Mouse (Mus musculus) heart, embryonic 12.5 days (tissue): ENCODE data around the gene Hrc. TPM values are rescaled to one million over a fixed set of nuclear protein-coding genes. Genes with fewer than 3 reads are reported as not detected.

Experiments used
- ATAC-seq: fragments of 200-750 bp; cut with Nextera tagmentation; 2 replicates; pipeline ENCODE4 v1.8.0; 2017; ENCODE audit warnings: moderate TSS enrichment, moderate library complexity; ENCODE audit not compliant: insufficient number of reproducible peaks, low FRiP score
- H3K27ac ChIP-seq: fragments of 300-500 bp; sonication (generic); 2 replicates; pipeline ENCODE4 v1.5.1; 2016; ENCODE audit warnings: mild to moderate bottlenecking, moderate library complexity; ENCODE audit not compliant: poor library complexity, severe bottlenecking
- H3K27me3 ChIP-seq: fragments of 300-500 bp; sonication (generic); replicated peaks from 2 replicates; pipeline ENCODE4 v1.6.1; 2016; ENCODE audit warnings: mild to moderate bottlenecking, moderate library complexity
- H3K36me3 ChIP-seq: fragments of 300-500 bp; sonication (generic); 2 replicates; pipeline ENCODE4 v1.6.1; 2016; ENCODE audit warnings: mild to moderate bottlenecking, moderate library complexity
- H3K4me1 ChIP-seq: fragments of 300-500 bp; sonication (generic); replicated peaks from 2 replicates; pipeline ENCODE4 v1.6.1; 2016; ENCODE audit warnings: mild to moderate bottlenecking
- H3K4me2 ChIP-seq: fragments of 300-500 bp; sonication (generic); 2 replicates; pipeline ENCODE4 v1.6.1; 2016; ENCODE audit warnings: mild to moderate bottlenecking, moderate library complexity
- H3K4me3 ChIP-seq: fragments of 300-500 bp; sonication (generic); 2 replicates; pipeline ENCODE4 v1.5.1; 2016; ENCODE audit warnings: mild to moderate bottlenecking
- H3K9ac ChIP-seq: fragments of 300-500 bp; sonication (generic); 2 replicates; pipeline ENCODE4 v1.6.1; 2016; ENCODE audit warnings: mild to moderate bottlenecking, moderate library complexity
- H3K9me3 ChIP-seq: fragments of 300-500 bp; sonication (generic); replicated peaks from 2 replicates; pipeline ENCODE4 v1.6.1; 2016; ENCODE audit warnings: mild to moderate bottlenecking, moderate library complexity
- WGBS: fragments of 180-500 bp; shearing (Covaris S2); methylation state at CpG from one replicate; pipeline ENCODE4 v1.1.7; 2016; 5-methylcytosine and 5-hydroxymethylcytosine counted together
- polyA plus RNA-seq: library from polyadenylated mRNA; unstranded; fragments of >200 nt; fragmentation: Nextera tagmentation; extraction: Ambion mirVana; gene quantifications from 2 replicates; pipeline ENCODE4 v1.2.1, GENCODE M21; 2016

Gene Hrc
- polyA plus RNA-seq, 1 experiment from 2014 or later, result 25.5 TPM

GRCm38 (mm10) chr7:45365742-45366651 is 30.9 kb downstream of the Hrc start:
- 3% methylated on average over 35 of the region's 35 CpGs for WGBS
- Histone ChIP-seq H3K27ac (no peak overlapping the region), H3K9me3 (no peaks in the 10 kb centered on the region), H3K36me3 (no peaks in the 10 kb centered on the region), H3K27me3 (peaks cover 79% of the 10 kb centered on the region), H3K9ac (peak overlapping the region; percentile 74), H3K4me3 (peak overlapping the region; percentile 66), H3K4me2 (peak overlapping the region; percentile 99), H3K4me1 (peaks cover 36% of the 10 kb centered on the region)
- no peak for ATAC-seq

GRCm38 (mm10) chr7:45366652-45367019 is 31.5 kb downstream of the Hrc start, which contains the start of gene Ppfia3:
Ppfia3 (minus strand) TSS chr7:45367019.
- ATAC-seq, result 0 out of 2 replicates have a peak, but pooled peaks have one; percentile 5
- under 1% methylated on average over 25 of the region's 26 CpGs for WGBS
- H3K4me1 ChIP-seq, result peaks cover 38% of the 10 kb centered on the region

GRCm38 (mm10) chr7:45367020-45367880 is 32.2 kb downstream of the Hrc start:
- Histone ChIP-seq H3K27me3 (peaks cover 67% of the 10 kb centered on the region), H3K36me3 (0 out of 2 replicates have a peak, but pooled peaks cover 3% of the 10 kb centered on the region), H3K27ac (no peak overlapping the region), H3K9ac (peak overlapping the region; percentile 77), H3K4me2 (peak overlapping the region; percentile 99), H3K9me3 (no peaks in the 10 kb centered on the region), H3K4me1 (peaks cover 35% of the 10 kb centered on the region), H3K4me3 (peak overlapping the region; percentile 66)
- peak; percentile 91 for ATAC-seq
- WGBS, result under 1% methylated on average over 70 of the region's 70 CpGs

More at GRCm38 (mm10) chr7:45366652-45367019, 31.5 kb downstream of the Hrc start, which contains the start of gene Ppfia3:
- peak within 1 kb of the TSS; percentile 99 for H3K4me2 ChIP-seq
- H3K27ac ChIP-seq, result no peak within 1 kb of the TSS
- H3K4me3 ChIP-seq, result peak within 1 kb of the TSS; percentile 66
- no peaks in the 10 kb centered on the region for H3K36me3 ChIP-seq
- no peaks in the 10 kb centered on the region for H3K9me3 ChIP-seq
- peaks cover 73% of the 10 kb centered on the region for H3K27me3 ChIP-seq
- peak within 1 kb of the TSS; percentile 77 for H3K9ac ChIP-seq

- no peaks in the 10 kb centered on the region for H3K9me3 ChIP-seq
- peaks cover 8% of the 10 kb centered on the region; the same call in 1 of the 2 replicates for H3K36me3 ChIP-seq
- peak overlapping the region; percentile 77 for H3K9ac ChIP-seq
- 74% methylated on average over 15 of the region's 15 CpGs for WGBS
- H3K4me2 ChIP-seq, result peak overlapping the region; percentile 99
- H3K27ac ChIP-seq, result no peak overlapping the region
- peaks cover 35% of the 10 kb centered on the region for H3K4me1 ChIP-seq
- no peak for ATAC-seq
- peaks cover 57% of the 10 kb centered on the region for H3K27me3 ChIP-seq
- H3K4me3 ChIP-seq, result no peak overlapping the region; the same call in 1 of the 2 replicates
These were observed 33.1 kb downstream of the Hrc start for GRCm38 (mm10) chr7:45368178-45368577.

- WGBS, result 67% methylated on average over 16 of the region's 16 CpGs
- no peak for ATAC-seq
- Histone ChIP-seq H3K9ac (peak overlapping the region; percentile 65; the same call in 1 of the 2 replicates), H3K4me2 (peak overlapping the region; percentile 90; the same call in 1 of the 2 replicates), H3K4me1 (peaks cover 35% of the 10 kb centered on the region), H3K27ac (no peak overlapping the region), H3K9me3 (no peaks in the 10 kb centered on the region), H3K4me3 (no peak overlapping the region; the same call in 1 of the 2 replicates), H3K36me3 (peaks cover 17% of the 10 kb centered on the region; the same call in 1 of the 2 replicates), H3K27me3 (peaks cover 47% of the 10 kb centered on the region)
These were observed 34.1 kb downstream of the Hrc start for GRCm38 (mm10) chr7:45369022-45369745.

- Histone ChIP-seq H3K27ac (no peak overlapping the region), H3K9ac (peak overlapping the region; percentile 65), H3K27me3 (peaks cover 39% of the 10 kb centered on the region), H3K4me3 (peak overlapping the region; percentile 53), H3K4me2 (peak overlapping the region; percentile 90), H3K9me3 (no peaks in the 10 kb centered on the region), H3K4me1 (peaks cover 35% of the 10 kb centered on the region), H3K36me3 (peaks cover 22% of the 10 kb centered on the region)
- WGBS, result 7% methylated on average over 51 of the region's 52 CpGs
- no peak; the same call in 1 of the 2 replicates for ATAC-seq
These were observed 34.9 kb downstream of the Hrc start for GRCm38 (mm10) chr7:45369836-45370474.

- Histone ChIP-seq H3K9me3 (no peaks in the 10 kb centered on the region), H3K27me3 (peaks cover 32% of the 10 kb centered on the region), H3K4me1 (peaks cover 34% of the 10 kb centered on the region), H3K9ac (peak within 1 kb of the TSS; percentile 65), H3K4me2 (peak within 1 kb of the TSS; percentile 90), H3K36me3 (peaks cover 28% of the 10 kb centered on the region), H3K27ac (no peak within 1 kb of the TSS), H3K4me3 (peak within 1 kb of the TSS; percentile 53)
- 9% methylated on average over 28 of the region's 28 CpGs for WGBS
- ATAC-seq, result peak; percentile 70
These were observed 35.6 kb downstream of the Hrc start, which contains the start of gene Lin7b for GRCm38 (mm10) chr7:45370475-45371311. Lin7b (minus strand) TSS chr7:45370583.

GRCm38 (mm10) chr7:45372371-45372770 is 37.3 kb downstream of the Hrc start:
- 70% methylated on average over 5 of the region's 5 CpGs for WGBS
- Histone ChIP-seq H3K27me3 (peaks cover 22% of the 10 kb centered on the region), H3K9me3 (no peaks in the 10 kb centered on the region), H3K4me3 (no peak overlapping the region), H3K9ac (no peak overlapping the region), H3K4me1 (peaks cover 23% of the 10 kb centered on the region), H3K27ac (no peak overlapping the region), H3K4me2 (no peak overlapping the region), H3K36me3 (peaks cover 45% of the 10 kb centered on the region)
- no peak for ATAC-seq

GRCm38 (mm10) chr7:45374620-45375019 is 39.5 kb downstream of the Hrc start:
- peaks cover 16% of the 10 kb centered on the region for H3K4me1 ChIP-seq
- peaks cover 68% of the 10 kb centered on the region for H3K36me3 ChIP-seq
- H3K27me3 ChIP-seq, result peaks cover 4% of the 10 kb centered on the region
- no peak for ATAC-seq
- H3K4me2 ChIP-seq, result no peak overlapping the region
- no peak overlapping the region for H3K27ac ChIP-seq
- no peak overlapping the region for H3K9ac ChIP-seq
- no peaks in the 10 kb centered on the region for H3K9me3 ChIP-seq
- WGBS, result 92% methylated on average over 8 of the region's 8 CpGs
- H3K4me3 ChIP-seq, result no peak overlapping the region
